Mouse (Mus musculus) cortical plate, adult 2 months (tissue): ENCODE data around the gene Chchd3.

Source experiments
- CTCF ChIP-seq: fragments of 200-500 bp; IDR thresholded peaks from 2 replicates; pipeline ENCODE4 v1.5.1; 2011; ENCODE audit warnings: mild to moderate bottlenecking, control low read depth, low read length; ENCODE audit not compliant: insufficient read depth; ENCODE audit errors: extremely low read depth
- POLR2A ChIP-seq: fragments of 200-500 bp; IDR thresholded peaks from 2 replicates; pipeline ENCODE4 v1.6.1; 2011; ENCODE audit warnings: mild to moderate bottlenecking, low read length, control low read depth; ENCODE audit not compliant: insufficient read depth; ENCODE audit errors: extremely low read depth

- TF ChIP-seq POLR2A (no peak), CTCF (no peak)
Observed at GRCm38 (mm10) chr6:32931106-32931770, 128.8 kb downstream of the Chchd3 start.
